Mouse (Mus musculus) thymus, postnatal 10 days (tissue): ENCODE data around the gene Gm20721.
A peak's percentile ranks its signal among the peaks of the same experiment; 100 is the strongest.

Source experiments
- DNase-seq, 2 experiments: peaks; one replicate each; pipeline ENCODE4 v3.0.0; 2021; ENCODE audit warnings: low spot score in 2 of 2

Gm20721 gene

GRCm38 (mm10) chr2:174298471-174298870 lies 48.0 kb downstream of the Gm20721 start:
- no peak for DNase-seq

- DNase-seq: no peak
These were observed 48.7 kb downstream of the Gm20721 start for GRCm38 (mm10) chr2:174297851-174298250.

- DNase-seq: peak in 1 of 2 experiments; percentile 37
These were observed 49.4 kb downstream of the Gm20721 start for GRCm38 (mm10) chr2:174297086-174297571.

GRCm38 (mm10) chr2:174295900-174296465 lies 50.5 kb downstream of the Gm20721 start:
- no peak for DNase-seq

- DNase-seq: peak; percentile 83 to 86
These were observed 51.2 kb downstream of the Gm20721 start for GRCm38 (mm10) chr2:174295175-174295899.

GRCm38 (mm10) chr2:174294457-174294856 lies 52.1 kb downstream of the Gm20721 start:
- no peak for DNase-seq

- DNase-seq: no peak
These were observed 54.9 kb downstream of the Gm20721 start for GRCm38 (mm10) chr2:174291662-174292030.

- DNase-seq: no peak
These were observed 55.4 kb downstream of the Gm20721 start for GRCm38 (mm10) chr2:174291029-174291661.

- no peak for DNase-seq
These were observed 57.7 kb downstream of the Gm20721 start for GRCm38 (mm10) chr2:174288673-174289430.

GRCm38 (mm10) chr2:174287921-174288320 lies 58.6 kb downstream of the Gm20721 start:
- DNase-seq: no peak

GRCm38 (mm10) chr2:174285921-174286470 lies 60.5 kb downstream of the Gm20721 start:
- DNase-seq: no peak

GRCm38 (mm10) chr2:174284807-174285457 lies 61.6 kb downstream of the Gm20721 start:
- DNase-seq: no peak

GRCm38 (mm10) chr2:174284011-174284410 lies 62.5 kb downstream of the Gm20721 start, which contains the start of gene Gnas:
Gene Gnas, plus strand, starts transcription at chr2:174284320.
- peak in 1 of 2 experiments; percentile 28 for DNase-seq

- DNase-seq: no peak
These were observed 63.2 kb downstream of the Gm20721 start for GRCm38 (mm10) chr2:174283341-174283740.
